Mouse (Mus musculus) neutrophil, adult 83 days (primary cell): Measurements from ENCODE around the gene Amy2a1. TPM values are rescaled to one million over a fixed set of nuclear protein-coding genes. Genes with fewer than 3 reads are reported as not detected.

Source experiments
- total RNA-seq, 2 experiments: library from RNA; stranded (reverse); gene quantifications; one replicate each; pipeline ENCODE4 v1.2.4; 2023

Gene Amy2a1
- not detected for total RNA-seq

GRCm38 (mm10) chr3:113532328-113532727 is at the start of gene Amy2a1:
Amy2a1 (minus strand) TSS chr3:113532428.

Other genes starting within 250 kb of the Amy2a1 start
- not detected for gene Amy2a4, start 241.0 kb downstream of the Amy2a1 start, total RNA-seq
- not detected for gene Amy2a3, start 208.4 kb downstream of the Amy2a1 start, total RNA-seq
- gene Amy2a2, start 175.8 kb downstream of the Amy2a1 start, total RNA-seq: not detected
- gene Amy1, start 74.3 kb upstream of the Amy2a1 start, total RNA-seq: under 1 TPM in 1 of 2 experiments, not detected in 1; 0.35 TPM
- 10 to 100 TPM; 32.1 to 33.9 TPM for gene Rnpc3, start 97.7 kb upstream of the Amy2a1 start, total RNA-seq